Mouse (Mus musculus) stomach, postnatal 0 days (tissue): ENCODE measurements around the gene Mrpl36.

ENCODE experiments used
- CTCF ChIP-seq: IDR thresholded peaks from 2 replicates; pipeline ENCODE4 v1.5.1; 2016; ENCODE audit warnings: antibody characterized with exemption, low read depth, mild to moderate bottlenecking, moderate library complexity
- EP300 ChIP-seq: optimal IDR thresholded peaks from 2 replicates; pipeline ENCODE3; 2016; ENCODE audit warnings: antibody characterized with exemption

- TF ChIP-seq CTCF (no peak), EP300 (no peak)
These were observed 17.8 kb downstream of the Mrpl36 start for GRCm38 (mm10) chr13:73346131-73346530.
